Mouse (Mus musculus): ENCODE data around the gene Gk5.

GRCm38 (mm10) chr9:96093221-96093620 lies 25.9 kb upstream of the Gk5 start:
- TF ChIP-seq CTCF (IDR thresholded peaks at IDR 0.05; ENCODE audit: low read depth) (no peak), EP300 (IDR thresholded peaks at IDR 0.05; ENCODE audit: low read depth) (no peak)
